Mouse (Mus musculus): ENCODE data around the gene Aff3. TPM values are rescaled to one million over a fixed set of nuclear protein-coding genes. Genes with fewer than 3 reads are reported as not detected.
A peak's percentile ranks its signal among the peaks of the same experiment; 100 is the strongest.

The Aff3 gene
- total RNA-seq, 2 experiments from 2014 or later = 14.2 to 34.5 TPM

DNA sequence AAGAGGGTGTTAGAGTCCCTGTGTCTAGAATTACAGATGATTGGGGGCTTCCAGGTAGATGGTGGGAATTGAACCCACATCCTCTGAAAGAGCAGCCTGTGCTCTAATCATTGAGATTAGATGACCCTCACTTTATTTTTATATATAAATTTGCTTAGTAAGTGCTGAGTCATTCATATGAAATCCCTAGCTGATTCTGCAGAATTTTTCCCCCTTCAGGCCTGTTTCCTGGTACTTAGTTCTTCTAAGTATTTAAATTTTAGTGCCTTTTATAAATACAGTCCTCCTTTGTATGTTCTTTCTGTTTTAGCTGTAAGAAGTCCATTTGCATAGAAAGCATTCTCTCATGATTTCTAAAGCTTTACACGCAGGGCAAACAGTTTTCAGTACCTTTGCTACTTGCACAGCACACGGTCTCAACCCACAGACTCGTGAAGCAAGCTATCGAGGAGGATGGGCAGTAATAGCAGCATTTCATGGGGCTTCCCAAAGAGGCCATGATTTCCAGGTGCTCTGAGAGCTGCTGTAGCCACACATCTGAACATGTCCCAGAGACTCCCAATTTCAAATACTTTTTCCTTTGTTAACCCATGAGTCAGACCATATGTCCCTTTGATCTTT, 5.7 kb downstream of the Aff3 start:
- ATAC-seq (replicated peaks; ENCODE audit: low FRiP score, low TSS enrichment, poor library complexity, severe bottlenecking) = no peak

DNA sequence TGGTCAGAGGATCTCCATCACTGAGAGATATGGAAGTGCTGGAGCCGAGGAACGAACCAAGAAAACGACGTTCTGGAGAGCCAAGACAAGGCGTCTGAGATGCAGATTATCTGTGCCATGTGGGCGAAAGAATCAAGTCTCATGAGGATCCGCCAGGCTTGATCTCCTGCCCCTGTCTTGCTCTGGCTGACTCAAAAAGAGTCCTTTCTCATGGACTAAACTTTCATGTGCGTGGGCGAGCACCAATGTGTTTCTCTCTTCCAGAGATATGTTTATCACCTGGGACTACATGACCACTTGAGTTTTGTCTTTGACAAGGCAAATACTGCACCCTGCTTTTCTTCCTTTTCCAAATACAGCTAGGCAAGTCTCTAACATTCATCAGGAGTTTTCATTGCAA, 6.4 kb downstream of the Aff3 start:
- ATAC-seq (replicated peaks; ENCODE audit: low FRiP score, low TSS enrichment, poor library complexity, severe bottlenecking) = 0 out of 2 replicates have a peak, but pooled peaks have one; percentile 19

GRCm38 (mm10) chr1:38657606-38658005, 7.1 kb downstream of the Aff3 start:
- peak; percentile 66 for ATAC-seq (replicated peaks; ENCODE audit: low FRiP score, low TSS enrichment, poor library complexity, severe bottlenecking)

- no peak for ATAC-seq (replicated peaks; ENCODE audit: low FRiP score, low TSS enrichment, poor library complexity, severe bottlenecking)
Measured at GRCm38 (mm10) chr1:38654981-38655540, 9.7 kb downstream of the Aff3 start.

GRCm38 (mm10) chr1:38650031-38650430, 14.7 kb downstream of the Aff3 start:
- no peak for ATAC-seq (replicated peaks; ENCODE audit: low FRiP score, low TSS enrichment, poor library complexity, severe bottlenecking)

- no peak for ATAC-seq (replicated peaks; ENCODE audit: low FRiP score, low TSS enrichment, poor library complexity, severe bottlenecking)
Measured at GRCm38 (mm10) chr1:38649174-38649573, 15.6 kb downstream of the Aff3 start.

DNA sequence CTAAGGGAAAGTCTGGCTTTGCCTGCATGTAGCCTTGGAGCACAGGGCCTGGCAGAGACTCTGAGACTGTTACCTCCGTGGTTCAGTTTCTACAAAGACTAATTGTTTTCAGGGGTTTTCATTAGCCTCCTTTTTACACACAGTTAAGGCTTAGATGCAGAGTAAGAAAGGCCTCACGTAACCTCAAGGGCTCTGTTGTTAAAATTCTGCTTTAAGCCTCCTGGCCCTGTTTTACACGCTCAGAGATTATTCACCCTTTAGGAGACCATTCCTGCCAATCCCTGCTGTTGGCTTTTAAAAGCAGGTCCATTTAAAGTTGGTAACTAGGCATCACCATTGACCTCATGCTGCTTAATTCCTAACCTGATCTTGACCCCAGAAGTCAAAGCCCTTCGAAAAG, 22.5 kb downstream of the Aff3 start:
- ATAC-seq (replicated peaks; ENCODE audit: low FRiP score, low TSS enrichment, poor library complexity, severe bottlenecking) = no peak

DNA sequence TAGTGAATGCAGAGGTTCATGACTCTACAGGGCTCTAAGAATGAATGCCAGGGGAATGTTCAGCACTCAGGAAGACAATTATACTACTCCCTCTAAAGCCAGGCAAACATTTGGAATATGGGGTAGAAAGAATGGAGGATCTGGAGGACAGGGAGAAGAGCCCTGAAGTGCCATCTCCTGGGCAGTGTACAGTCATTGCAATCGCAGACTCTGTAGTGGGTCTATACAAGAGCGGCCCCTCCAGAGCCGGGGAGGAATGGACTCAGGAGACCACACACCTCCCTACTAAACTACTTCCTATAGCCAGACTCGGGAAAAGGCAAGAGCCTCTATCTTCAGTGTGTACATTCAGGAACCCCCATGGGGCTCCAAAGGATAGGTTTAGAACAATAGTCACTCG, 25.1 kb downstream of the Aff3 start:
- no peak for ATAC-seq (replicated peaks; ENCODE audit: low FRiP score, low TSS enrichment, poor library complexity, severe bottlenecking)

DNA sequence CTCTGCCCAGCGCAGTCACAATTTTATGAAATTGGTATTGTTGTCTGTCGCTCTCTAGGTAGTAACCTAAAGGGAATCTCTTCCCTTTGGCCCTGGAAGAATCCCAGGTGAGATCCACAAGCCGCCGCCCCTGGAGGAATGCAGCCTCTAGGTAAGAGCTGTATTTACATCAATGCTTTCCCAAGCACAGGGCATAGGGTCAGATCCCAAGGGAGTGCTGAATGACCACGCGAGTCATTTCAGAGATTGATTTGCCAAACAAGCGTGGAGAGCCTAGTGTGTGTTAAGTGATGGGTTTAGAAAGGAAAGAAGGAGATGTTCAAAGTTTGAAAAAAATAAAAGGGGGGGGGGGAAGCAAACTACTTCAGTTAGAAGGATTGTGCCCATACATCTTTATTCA, 29.2 kb downstream of the Aff3 start:
- ATAC-seq (replicated peaks; ENCODE audit: low FRiP score, low TSS enrichment, poor library complexity, severe bottlenecking) = no peak

DNA sequence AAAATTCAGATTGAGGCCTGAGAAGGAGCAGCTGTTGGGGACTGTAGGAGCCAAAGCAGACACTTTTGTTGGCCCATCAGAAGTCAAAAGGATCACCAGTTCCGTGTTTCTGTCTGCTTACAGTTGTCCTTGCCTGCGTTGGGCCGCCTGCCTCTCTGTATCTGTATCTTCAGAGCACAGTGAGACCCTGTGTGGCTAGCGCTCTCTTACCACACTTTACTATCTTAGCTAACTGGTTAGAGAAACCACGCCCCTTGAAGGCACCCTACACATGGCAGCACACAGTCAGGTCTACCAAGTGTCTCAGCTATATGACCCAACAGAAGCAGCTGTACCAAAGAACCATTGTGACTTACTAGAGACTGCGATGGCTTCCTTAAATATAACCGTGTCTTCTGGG, 30.7 kb downstream of the Aff3 start:
- ATAC-seq (replicated peaks; ENCODE audit: low FRiP score, low TSS enrichment, poor library complexity, severe bottlenecking) = peak; percentile 96

DNA sequence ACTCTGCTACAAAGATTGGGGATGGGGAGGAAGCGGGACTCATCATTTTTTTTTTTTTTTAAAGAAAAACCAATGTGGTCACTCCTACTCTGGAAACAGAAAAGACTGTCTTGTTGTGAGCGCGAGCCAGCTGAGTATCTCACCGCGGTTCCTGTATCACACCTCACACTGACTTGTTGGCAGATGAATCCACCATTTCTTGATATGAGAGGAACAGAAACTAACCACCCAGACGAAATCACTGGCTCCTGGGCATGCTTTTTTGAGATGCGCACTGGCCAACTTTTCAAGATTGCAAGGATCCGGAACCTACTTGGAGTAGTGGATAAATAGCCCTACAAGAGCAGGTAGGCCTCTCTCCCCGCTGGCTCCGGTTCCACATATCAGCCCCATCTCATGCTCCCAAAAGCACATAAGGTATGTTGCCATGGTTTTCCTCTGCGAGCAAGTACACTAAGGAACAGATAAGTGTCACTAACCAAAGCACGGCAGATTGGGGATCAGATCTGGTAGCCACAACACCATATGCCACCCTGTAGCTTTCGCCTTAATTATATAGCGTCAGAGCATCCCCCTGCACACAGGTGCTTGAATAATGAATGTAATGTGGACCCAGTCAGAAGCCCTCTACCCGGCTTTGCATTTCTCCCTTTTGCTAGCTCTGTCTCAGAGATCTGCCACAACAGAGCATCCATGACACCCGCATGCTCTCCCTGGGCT, 32.1 kb downstream of the Aff3 start:
- peak; percentile 29; the same call in 1 of the 2 replicates for ATAC-seq (replicated peaks; ENCODE audit: low FRiP score, low TSS enrichment, poor library complexity, severe bottlenecking)

- no peak for ATAC-seq (replicated peaks; ENCODE audit: low FRiP score, low TSS enrichment, poor library complexity, severe bottlenecking)
Measured at GRCm38 (mm10) chr1:38631501-38632279, 33.1 kb downstream of the Aff3 start.

- no peak for ATAC-seq (replicated peaks; ENCODE audit: low FRiP score, low TSS enrichment, poor library complexity, severe bottlenecking)
Measured at GRCm38 (mm10) chr1:38628901-38629585, 35.7 kb downstream of the Aff3 start.

DNA sequence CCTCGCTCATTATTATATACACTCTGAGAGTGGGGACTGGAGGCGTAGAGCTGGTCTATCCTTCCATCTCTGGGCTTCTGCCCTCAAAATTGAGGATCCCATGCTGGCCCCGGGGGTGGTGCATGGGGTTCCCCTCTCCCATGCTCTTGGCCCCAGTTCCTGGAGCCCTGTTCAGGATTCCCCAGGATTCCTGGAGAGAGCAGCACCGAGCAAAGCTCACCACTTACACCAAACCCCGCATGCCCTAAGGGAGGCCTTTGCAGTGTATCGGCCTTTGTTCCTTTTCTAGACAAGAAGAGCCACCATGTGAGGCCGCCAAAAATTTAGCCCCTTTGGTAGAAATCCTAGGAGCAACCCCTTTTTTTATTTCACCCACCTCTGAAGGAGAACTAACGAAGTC, 36.3 kb downstream of the Aff3 start:
- no peak for ATAC-seq (replicated peaks; ENCODE audit: low FRiP score, low TSS enrichment, poor library complexity, severe bottlenecking)

- ATAC-seq (replicated peaks; ENCODE audit: low FRiP score, low TSS enrichment, poor library complexity, severe bottlenecking) = no peak
Measured at GRCm38 (mm10) chr1:38627683-38628361, 36.9 kb downstream of the Aff3 start.

DNA sequence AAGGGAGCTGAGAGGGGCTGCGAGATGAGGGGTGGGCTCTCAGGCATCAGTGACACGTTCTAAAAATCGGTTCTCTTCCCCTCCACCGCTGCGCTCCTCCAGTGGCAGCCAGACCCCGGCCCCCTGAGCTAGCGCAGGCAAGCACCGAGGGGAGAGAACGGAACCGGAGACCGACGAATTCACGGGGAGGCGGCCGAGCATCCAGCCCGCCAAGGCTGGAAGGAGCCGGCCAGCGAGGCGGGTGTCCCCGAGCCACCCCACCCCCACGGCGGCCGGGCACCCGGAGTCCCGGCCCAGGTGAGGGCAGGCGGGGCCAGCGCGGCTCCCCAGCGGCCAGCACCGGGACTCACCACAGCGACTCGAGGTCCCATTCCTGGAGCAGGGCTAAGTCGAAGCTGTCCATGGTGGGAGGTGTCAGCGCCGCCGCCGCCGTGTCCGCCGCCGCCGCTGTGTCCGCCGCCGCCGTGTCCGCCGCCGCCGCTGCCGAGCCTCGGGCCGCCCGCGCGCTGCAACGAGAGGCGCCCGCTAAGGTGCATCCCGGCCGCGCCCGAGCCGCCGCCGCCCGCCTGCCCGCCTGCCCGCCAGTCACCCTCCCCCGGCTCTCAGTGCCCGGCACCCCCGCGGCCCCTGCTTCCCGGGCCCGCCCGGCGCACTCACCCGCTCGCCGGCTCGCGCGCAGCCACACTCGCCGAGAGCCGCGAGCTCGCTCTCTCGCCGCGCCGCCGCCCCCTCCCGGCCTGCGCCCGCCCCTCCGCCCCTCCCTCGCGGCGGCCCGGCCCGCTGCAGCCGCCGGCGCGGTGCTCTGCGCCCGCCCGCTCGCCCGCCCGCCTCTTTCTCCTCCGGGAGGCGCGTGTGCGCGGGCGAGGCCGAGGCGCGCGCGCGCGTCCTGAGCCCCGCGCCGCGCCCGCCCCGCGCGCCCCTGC, 37.8 kb downstream of the Aff3 start:
- peak; percentile 55 for ATAC-seq (replicated peaks; ENCODE audit: low FRiP score, low TSS enrichment, poor library complexity, severe bottlenecking)

DNA sequence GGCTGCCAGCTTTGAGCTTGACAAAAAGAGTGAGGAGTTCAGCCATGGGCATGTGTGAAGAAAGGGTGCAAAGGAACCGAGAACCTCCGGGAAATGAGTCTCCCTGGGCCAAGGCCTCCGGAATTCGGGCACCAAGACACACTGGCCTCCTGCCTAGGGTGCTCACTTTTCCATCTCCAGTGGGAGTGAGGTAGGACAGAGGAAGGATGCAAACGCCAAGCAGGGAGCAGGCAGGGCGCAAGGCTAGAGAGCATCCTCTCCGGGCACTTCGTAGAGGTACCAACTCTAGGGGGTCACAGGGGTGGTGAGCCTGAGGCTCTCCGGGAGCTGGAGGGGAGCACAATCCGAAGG, 38.4 kb downstream of the Aff3 start:
- ATAC-seq (replicated peaks; ENCODE audit: low FRiP score, low TSS enrichment, poor library complexity, severe bottlenecking) = no peak

DNA sequence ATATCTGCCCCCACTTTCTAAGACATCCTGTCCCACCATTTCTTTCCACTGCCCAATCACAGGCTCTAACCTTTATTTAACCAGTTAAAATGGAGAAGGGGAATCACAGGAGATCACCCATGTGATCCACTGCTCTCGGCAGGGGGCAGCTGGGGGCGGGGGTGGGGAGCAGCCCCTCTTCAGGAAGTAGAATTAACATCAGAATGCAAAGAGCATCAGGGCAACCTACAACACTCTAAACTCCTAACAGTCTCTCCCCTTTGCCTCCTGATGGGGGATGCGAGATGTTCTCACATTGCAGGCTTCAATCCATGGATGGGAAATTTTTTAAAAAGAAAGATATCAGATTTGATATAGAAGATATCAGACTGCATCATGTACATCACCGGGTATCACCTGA, 42.9 kb downstream of the Aff3 start:
- no peak for ATAC-seq (replicated peaks; ENCODE audit: low FRiP score, low TSS enrichment, poor library complexity, severe bottlenecking)

Data from megakaryocyte-erythroid progenitor cell, adult 5-6 weeks (primary cell).